Mouse (Mus musculus) midbrain, embryonic 12.5 days (tissue): ENCODE data around the gene Lrrc8d. TPM values are rescaled to one million over a fixed set of nuclear protein-coding genes. Genes with fewer than 3 reads are reported as not detected.

ENCODE experiments used
- ATAC-seq: fragments of 200-750 bp; cut with Nextera tagmentation; 2 replicates; pipeline ENCODE4 v1.8.0; 2017; ENCODE audit warnings: low read depth, moderate TSS enrichment, moderate library complexity; ENCODE audit not compliant: low FRiP score
- H3K27ac ChIP-seq: fragments of 300-500 bp; sonication (generic); replicated peaks from 2 replicates; pipeline ENCODE4 v1.5.1; 2016; ENCODE audit warnings: mild to moderate bottlenecking
- H3K27me3 ChIP-seq: fragments of 300-500 bp; sonication (generic); 2 replicates; pipeline ENCODE4 v1.6.1; 2016; ENCODE audit warnings: mild to moderate bottlenecking
- H3K36me3 ChIP-seq: fragments of 300-500 bp; sonication (generic); 2 replicates; pipeline ENCODE4 v1.6.1; 2016
- H3K4me1 ChIP-seq: fragments of 300-500 bp; sonication (generic); 2 replicates; pipeline ENCODE4 v1.6.1; 2016
- H3K4me2 ChIP-seq: fragments of 300-500 bp; sonication (generic); replicated peaks from 2 replicates; pipeline ENCODE4 v1.6.1; 2016; ENCODE audit warnings: mild to moderate bottlenecking, moderate library complexity
- H3K4me3 ChIP-seq: fragments of 300-500 bp; sonication (generic); 2 replicates; pipeline ENCODE4 v1.5.1; 2016; ENCODE audit warnings: mild to moderate bottlenecking
- H3K9ac ChIP-seq: fragments of 300-500 bp; sonication (generic); replicated peaks from 2 replicates; pipeline ENCODE4 v1.6.1; 2016; ENCODE audit warnings: mild to moderate bottlenecking, moderate library complexity
- H3K9me3 ChIP-seq: fragments of 300-500 bp; sonication (generic); 2 replicates; pipeline ENCODE4 v1.6.1; 2016; ENCODE audit warnings: mild to moderate bottlenecking
- WGBS: fragments of 180-500 bp; shearing (Covaris S2); methylation state at CpG from one replicate; pipeline ENCODE4 v1.1.7; 2016; 5-methylcytosine and 5-hydroxymethylcytosine counted together
- polyA plus RNA-seq: library from polyadenylated mRNA; unstranded; fragments of >200 nt; fragmentation: Nextera tagmentation; extraction: Ambion mirVana; gene quantifications from 2 replicates; pipeline ENCODE4 v1.2.1, GENCODE M21; 2016

Gene Lrrc8d
- polyA plus RNA-seq: 34.7 and 35.7 TPM in 2 replicates

DNA sequence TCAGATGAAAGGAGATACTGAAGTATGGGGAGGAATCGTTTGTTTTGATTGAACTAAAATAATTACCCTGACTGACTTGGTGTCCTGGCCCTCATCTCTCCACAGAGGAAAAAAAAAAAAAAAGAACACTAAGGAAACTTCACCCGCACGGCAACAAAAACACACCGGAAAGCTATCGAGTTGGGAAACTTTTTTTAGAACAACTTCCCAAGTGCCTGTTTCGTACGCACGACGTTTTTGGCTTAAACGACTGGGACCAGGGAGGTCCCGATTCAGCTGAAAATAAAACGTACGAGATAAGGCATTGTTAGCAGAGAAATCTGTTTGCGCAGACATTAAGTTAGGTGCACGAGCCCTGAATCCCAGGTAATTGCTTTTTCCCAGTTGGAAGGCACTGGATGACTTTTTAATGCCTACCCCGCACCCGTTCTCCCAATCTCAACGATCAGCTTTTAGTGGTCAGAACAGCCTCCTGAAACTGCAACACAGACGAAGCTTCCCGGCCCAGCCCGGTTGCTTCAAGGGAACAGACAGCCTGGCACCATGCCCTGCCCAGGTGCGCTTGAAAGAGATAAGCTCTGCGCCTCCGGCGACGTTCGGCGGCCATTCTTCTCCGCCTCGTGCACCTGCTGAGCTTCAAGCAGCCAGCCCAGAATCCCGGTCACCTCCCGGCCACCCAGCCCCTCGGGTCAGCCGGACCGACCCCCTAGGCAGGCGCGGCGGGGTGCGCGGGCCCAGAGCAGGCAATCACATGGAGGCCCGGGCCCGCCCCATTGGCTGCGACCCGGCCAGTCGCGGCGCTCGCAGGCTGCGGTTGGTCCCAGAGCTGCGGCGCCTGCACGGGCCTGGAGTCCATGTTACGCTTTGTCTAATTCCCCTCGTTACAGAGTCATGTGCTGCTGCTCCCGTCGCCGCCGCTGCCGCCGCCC, at the start of gene Lrrc8d:
TSS of gene Lrrc8d (plus strand) at position 829 of the 929 bp plus-strand sequence.
- H3K9me3 ChIP-seq: no peaks in the 10 kb centered on the region
- H3K4me3 ChIP-seq: peak within 1 kb of the TSS; percentile 83
- H3K4me1 ChIP-seq: peaks cover 35% of the 10 kb centered on the region
- peak; percentile 96 for ATAC-seq
- H3K36me3 ChIP-seq: no peaks in the 10 kb centered on the region
- peaks cover 10% of the 10 kb centered on the region; the same call in 1 of the 2 replicates for H3K27me3 ChIP-seq
- WGBS: 2% methylated on average over 55 of the region's 60 CpGs
- peak within 1 kb of the TSS; percentile 87 for H3K4me2 ChIP-seq
- peak within 1 kb of the TSS; percentile 95 for H3K27ac ChIP-seq
- H3K9ac ChIP-seq: peak within 1 kb of the TSS; percentile 96

- no peak overlapping the region for H3K9ac ChIP-seq
- 91% methylated on average over 8 of the region's 8 CpGs for WGBS
- H3K27ac ChIP-seq: no peak overlapping the region
- no peaks in the 10 kb centered on the region for H3K9me3 ChIP-seq
- H3K4me2 ChIP-seq: no peak overlapping the region
- no peaks in the 10 kb centered on the region; the same call in 1 of the 2 replicates for H3K27me3 ChIP-seq
- peaks cover 8% of the 10 kb centered on the region; the same call in 1 of the 2 replicates for H3K4me1 ChIP-seq
- H3K4me3 ChIP-seq: no peak overlapping the region
- no peaks in the 10 kb centered on the region for H3K36me3 ChIP-seq
- no peak for ATAC-seq
Measured at GRCm38 (mm10) chr5:105650728-105651479, 48.9 kb upstream of the Lrrc8d start.

DNA sequence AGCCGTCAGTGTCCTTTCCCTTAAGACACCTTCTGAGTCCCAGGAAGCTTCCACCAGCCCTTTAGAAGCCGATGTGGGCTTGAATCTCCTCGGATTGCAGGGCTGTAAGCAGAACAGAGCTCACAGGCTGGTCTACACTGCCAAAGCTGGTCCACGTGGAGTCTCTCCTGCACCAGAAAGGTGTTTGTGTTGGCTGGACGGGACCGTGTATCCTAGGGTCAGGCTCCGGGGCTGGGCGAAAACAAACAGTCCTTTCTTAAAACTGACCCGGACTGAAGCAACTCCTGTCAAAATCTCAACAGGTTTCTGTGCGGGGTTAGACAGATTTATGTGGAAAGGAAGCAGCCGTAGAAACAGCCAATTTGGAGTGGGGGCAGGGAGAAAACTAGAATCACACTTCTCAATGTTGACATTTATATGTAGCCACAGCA, 48.2 kb upstream of the Lrrc8d start:
- Histone ChIP-seq H3K27ac (no peak overlapping the region), H3K27me3 (no peaks in the 10 kb centered on the region; the same call in 1 of the 2 replicates), H3K4me2 (no peak overlapping the region), H3K36me3 (no peaks in the 10 kb centered on the region), H3K4me3 (no peak overlapping the region), H3K9ac (no peak overlapping the region), H3K9me3 (no peaks in the 10 kb centered on the region), H3K4me1 (peaks cover 8% of the 10 kb centered on the region; the same call in 1 of the 2 replicates)
- 81% methylated on average over 11 of the region's 11 CpGs for WGBS
- ATAC-seq: no peak

- Histone ChIP-seq H3K27me3 (no peaks in the 10 kb centered on the region; the same call in 1 of the 2 replicates), H3K9ac (no peak overlapping the region), H3K9me3 (no peaks in the 10 kb centered on the region), H3K4me3 (no peak overlapping the region), H3K27ac (no peak overlapping the region), H3K4me1 (peaks cover 8% of the 10 kb centered on the region; the same call in 1 of the 2 replicates), H3K36me3 (no peaks in the 10 kb centered on the region), H3K4me2 (no peak overlapping the region)
- peak; percentile 80 for ATAC-seq
- 27% methylated on average over 15 of the region's 15 CpGs for WGBS
Measured at GRCm38 (mm10) chr5:105654237-105655063, 45.3 kb upstream of the Lrrc8d start.

DNA sequence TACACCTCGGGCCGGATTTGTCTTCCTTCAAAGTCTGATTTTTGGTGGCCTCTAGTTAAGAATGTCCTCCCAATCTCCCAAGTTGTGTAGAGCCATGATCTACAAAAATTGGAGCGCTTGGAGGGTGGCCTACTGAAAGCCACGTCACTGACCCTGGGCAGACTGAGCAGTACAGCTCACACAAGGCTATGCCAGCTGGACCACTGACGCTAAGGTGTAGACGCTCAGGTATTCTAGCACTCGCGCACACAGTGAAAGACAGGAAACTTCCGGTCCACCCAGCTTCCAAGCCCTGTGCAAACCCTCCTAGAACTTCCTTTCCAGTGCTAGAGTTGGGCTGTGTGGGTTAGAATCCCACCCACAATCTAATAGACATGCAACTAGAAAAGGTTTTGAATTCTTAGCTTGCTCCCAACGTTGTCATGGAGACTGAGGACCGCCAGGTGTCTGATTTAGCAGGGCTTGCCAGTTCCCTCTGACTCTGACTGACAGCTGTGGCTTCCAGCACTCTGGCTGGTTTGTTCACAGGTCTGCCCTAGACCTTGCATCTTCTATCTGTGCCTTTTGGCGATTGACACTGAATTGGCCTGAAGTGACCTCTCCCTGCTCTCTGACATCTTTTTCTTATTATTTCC, 44.6 kb upstream of the Lrrc8d start:
- Histone ChIP-seq H3K36me3 (no peaks in the 10 kb centered on the region), H3K27ac (no peak overlapping the region), H3K4me1 (peaks cover 8% of the 10 kb centered on the region; the same call in 1 of the 2 replicates), H3K4me2 (no peak overlapping the region), H3K9ac (no peak overlapping the region), H3K4me3 (no peak overlapping the region), H3K27me3 (no peaks in the 10 kb centered on the region; the same call in 1 of the 2 replicates), H3K9me3 (no peaks in the 10 kb centered on the region)
- ATAC-seq: peak; percentile 50; the same call in 1 of the 2 replicates
- WGBS: 67% methylated on average over 12 of the region's 12 CpGs

GRCm38 (mm10) chr5:105661894-105662293, 37.9 kb upstream of the Lrrc8d start:
- 90% methylated on average over 5 of the region's 5 CpGs for WGBS
- no peak overlapping the region for H3K9ac ChIP-seq
- no peak overlapping the region for H3K4me3 ChIP-seq
- no peaks in the 10 kb centered on the region for H3K9me3 ChIP-seq
- no peak overlapping the region for H3K4me2 ChIP-seq
- no peak for ATAC-seq
- no peaks in the 10 kb centered on the region for H3K36me3 ChIP-seq
- no peaks in the 10 kb centered on the region for H3K27me3 ChIP-seq
- H3K27ac ChIP-seq: no peak overlapping the region
- H3K4me1 ChIP-seq: no peaks in the 10 kb centered on the region

GRCm38 (mm10) chr5:105666930-105667329, 32.8 kb upstream of the Lrrc8d start:
- Histone ChIP-seq H3K27me3 (no peaks in the 10 kb centered on the region), H3K36me3 (no peaks in the 10 kb centered on the region), H3K4me2 (no peak overlapping the region), H3K9me3 (no peaks in the 10 kb centered on the region), H3K4me1 (no peaks in the 10 kb centered on the region), H3K27ac (no peak overlapping the region), H3K9ac (no peak overlapping the region), H3K4me3 (no peak overlapping the region)
- ATAC-seq: no peak
- 94% methylated on average over 5 of the region's 5 CpGs for WGBS

- H3K27ac ChIP-seq: no peak overlapping the region
- WGBS: 93% methylated on average over 6 of the region's 6 CpGs
- ATAC-seq: no peak
Measured at GRCm38 (mm10) chr5:105667411-105667810, 32.4 kb upstream of the Lrrc8d start.

DNA sequence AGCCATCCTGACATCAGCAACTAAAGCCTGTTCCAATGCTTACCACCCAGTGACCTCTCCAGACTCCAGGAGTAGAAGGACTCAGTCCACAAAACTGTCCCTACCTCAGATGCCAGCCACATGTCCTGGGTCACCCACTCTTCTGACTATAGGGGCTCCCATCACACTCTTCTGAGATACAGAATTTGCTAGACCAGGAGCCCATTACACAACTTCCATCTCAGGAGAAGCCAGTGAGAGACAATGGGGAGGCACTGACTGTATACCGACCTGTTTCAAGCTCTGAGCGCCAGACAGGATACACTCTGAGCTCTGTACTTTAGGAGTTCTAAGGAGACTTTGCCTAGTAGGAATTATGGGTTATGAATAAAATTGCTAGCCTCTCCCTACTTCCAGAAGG, 30.7 kb upstream of the Lrrc8d start:
- no peaks in the 10 kb centered on the region for H3K27me3 ChIP-seq
- H3K27ac ChIP-seq: no peak overlapping the region
- H3K9me3 ChIP-seq: no peaks in the 10 kb centered on the region
- H3K4me1 ChIP-seq: no peaks in the 10 kb centered on the region
- H3K4me2 ChIP-seq: no peak overlapping the region
- no peak overlapping the region for H3K9ac ChIP-seq
- WGBS: 86% methylated on average over 2 of the region's 2 CpGs
- H3K4me3 ChIP-seq: no peak overlapping the region
- H3K36me3 ChIP-seq: no peaks in the 10 kb centered on the region
- no peak for ATAC-seq

More at GRCm38 (mm10) chr5:105667411-105667810, 32.4 kb upstream of the Lrrc8d start:
- no peaks in the 10 kb centered on the region for H3K36me3 ChIP-seq
- H3K4me3 ChIP-seq: no peak overlapping the region
- no peaks in the 10 kb centered on the region for H3K9me3 ChIP-seq
- H3K4me2 ChIP-seq: no peak overlapping the region
- no peaks in the 10 kb centered on the region for H3K4me1 ChIP-seq
- H3K9ac ChIP-seq: no peak overlapping the region
- H3K27me3 ChIP-seq: no peaks in the 10 kb centered on the region

DNA sequence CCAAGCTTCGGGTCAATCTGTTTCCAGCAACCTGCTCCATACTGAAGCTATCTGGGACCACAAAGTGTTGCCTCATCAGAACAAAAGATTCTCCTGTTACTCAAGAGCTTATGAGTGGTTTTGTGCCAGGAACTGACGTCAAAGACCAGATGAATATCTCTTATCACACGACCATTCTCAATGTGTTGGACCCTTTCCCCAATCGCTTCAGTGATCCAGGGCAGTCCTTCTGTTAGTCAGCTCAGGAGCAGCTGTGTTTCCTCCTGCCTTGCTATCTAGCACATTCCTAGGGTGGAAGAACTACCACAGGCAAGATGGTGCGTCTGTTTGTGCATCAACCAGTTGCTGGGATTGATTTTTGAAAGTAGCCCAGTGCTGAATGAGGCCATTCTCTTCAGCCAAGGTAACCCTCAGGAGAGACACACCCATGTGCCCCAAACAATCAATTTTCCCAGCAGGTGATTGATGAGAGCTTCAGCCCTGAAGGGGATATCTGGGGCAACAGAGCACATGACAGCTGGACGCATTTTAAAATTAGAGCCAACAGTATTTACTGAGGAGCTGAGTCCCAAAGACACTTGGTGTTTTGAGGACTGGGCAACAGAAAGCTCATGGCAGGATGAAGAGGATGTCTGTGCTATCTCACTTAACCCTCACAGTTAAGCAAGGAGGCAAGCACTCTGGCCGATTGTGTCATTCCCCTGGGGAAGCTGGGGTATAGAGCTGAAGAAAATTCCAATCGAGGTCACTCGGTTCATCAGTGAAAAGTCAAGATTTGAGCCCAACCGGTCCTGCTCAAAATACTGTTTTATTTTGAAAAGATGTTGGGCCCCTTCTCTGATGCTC, 30.0 kb upstream of the Lrrc8d start:
- Histone ChIP-seq H3K4me2 (no peak overlapping the region), H3K27ac (no peak overlapping the region), H3K9me3 (no peaks in the 10 kb centered on the region), H3K4me1 (no peaks in the 10 kb centered on the region), H3K27me3 (no peaks in the 10 kb centered on the region), H3K4me3 (no peak overlapping the region), H3K36me3 (no peaks in the 10 kb centered on the region), H3K9ac (no peak overlapping the region)
- no peak for ATAC-seq
- 82% methylated on average over 10 of the region's 10 CpGs for WGBS
